Mouse (Mus musculus): ENCODE results near the gene Arhgap25.

DNA sequence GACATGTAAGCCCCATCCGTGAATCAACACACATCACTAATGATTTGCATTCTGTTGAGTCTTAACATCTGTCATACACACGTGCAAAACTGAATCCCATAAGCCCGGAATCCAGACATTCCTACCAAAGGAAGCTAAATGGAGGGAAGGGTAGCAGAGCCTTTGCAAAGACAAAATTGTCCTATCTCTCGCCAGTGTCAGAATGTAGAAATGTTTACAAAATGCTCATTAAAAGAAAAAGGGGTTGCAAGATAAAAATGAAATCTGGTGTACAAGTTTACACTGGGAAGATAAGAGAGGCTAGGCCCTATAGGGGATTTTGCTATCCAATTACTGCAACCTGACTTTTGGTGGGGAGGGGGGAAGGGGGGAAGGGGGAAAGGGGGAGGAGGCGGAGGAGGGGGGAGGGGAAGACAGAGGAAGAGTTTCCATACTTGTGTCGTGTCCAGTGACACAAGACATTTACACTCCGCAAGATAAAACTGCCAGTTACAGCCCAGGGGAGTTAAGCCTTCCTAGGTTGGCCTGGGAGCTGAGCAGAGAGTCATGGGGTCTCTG, 104.5 kb downstream of the Arhgap25 start, which contains the start of gene Bmp10:
- no peak for TF ChIP-seq CTCF (conservative IDR thresholded peaks at IDR 0.05; ENCODE audit: low read length)
- no peak for TF ChIP-seq POU5F1 (IDR thresholded peaks at IDR 0.05; ENCODE audit: borderline replicate concordance, low read length)

Measured in E14TG2a.4 (cell line).